Mouse (Mus musculus): ENCODE results near the gene Lrrc32. TPM values are rescaled to one million over a fixed set of nuclear protein-coding genes. Genes with fewer than 3 reads are reported as not detected.

Lrrc32 gene
- polyA plus RNA-seq, 1 experiment, result not detected

DNA sequence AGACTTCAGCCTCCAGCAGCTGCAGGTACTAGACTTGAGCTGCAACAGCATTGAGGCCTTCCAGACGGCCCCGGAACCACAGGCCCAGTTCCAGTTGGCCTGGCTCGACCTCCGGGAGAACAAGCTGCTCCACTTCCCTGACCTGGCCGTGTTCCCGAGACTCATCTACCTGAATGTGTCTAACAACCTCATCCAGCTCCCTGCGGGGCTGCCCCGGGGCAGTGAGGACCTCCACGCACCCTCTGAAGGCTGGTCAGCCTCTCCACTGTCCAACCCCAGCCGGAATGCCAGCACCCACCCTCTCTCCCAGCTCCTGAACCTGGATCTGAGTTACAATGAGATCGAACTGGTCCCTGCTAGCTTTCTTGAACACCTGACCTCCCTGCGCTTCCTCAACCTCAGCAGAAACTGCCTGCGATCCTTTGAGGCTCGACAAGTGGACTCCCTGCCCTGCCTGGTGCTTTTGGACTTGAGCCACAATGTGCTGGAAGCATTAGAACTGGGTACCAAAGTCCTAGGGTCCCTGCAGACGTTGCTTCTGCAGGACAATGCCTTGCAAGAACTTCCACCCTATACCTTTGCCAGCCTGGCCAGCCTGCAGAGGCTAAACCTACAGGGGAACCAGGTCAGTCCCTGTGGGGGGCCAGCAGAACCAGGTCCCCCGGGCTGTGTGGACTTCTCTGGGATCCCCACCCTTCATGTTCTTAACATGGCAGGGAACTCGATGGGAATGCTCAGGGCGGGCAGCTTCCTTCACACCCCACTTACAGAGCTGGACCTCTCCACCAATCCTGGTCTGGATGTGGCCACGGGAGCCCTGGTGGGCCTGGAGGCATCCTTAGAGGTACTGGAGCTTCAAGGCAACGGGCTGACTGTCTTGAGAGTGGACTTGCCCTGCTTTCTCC lies 9.8 kb downstream of the Lrrc32 start:
- TF ChIP-seq GATA1 (IDR thresholded peaks at IDR 0.05; ENCODE audit: low read length), result no peak

- TF ChIP-seq GATA1 (IDR thresholded peaks at IDR 0.05; ENCODE audit: low read length), result no peak
Measured at GRCm38 (mm10) chr7:98499561-98500292, 10.6 kb downstream of the Lrrc32 start.

GRCm38 (mm10) chr7:98500470-98500869 lies 11.4 kb downstream of the Lrrc32 start:
- TF ChIP-seq GATA1 (IDR thresholded peaks at IDR 0.05; ENCODE audit: low read length), result no peak

GRCm38 (mm10) chr7:98501078-98501477 lies 12.0 kb downstream of the Lrrc32 start:
- TF ChIP-seq GATA1 (IDR thresholded peaks at IDR 0.05; ENCODE audit: low read length), result no peak

DNA sequence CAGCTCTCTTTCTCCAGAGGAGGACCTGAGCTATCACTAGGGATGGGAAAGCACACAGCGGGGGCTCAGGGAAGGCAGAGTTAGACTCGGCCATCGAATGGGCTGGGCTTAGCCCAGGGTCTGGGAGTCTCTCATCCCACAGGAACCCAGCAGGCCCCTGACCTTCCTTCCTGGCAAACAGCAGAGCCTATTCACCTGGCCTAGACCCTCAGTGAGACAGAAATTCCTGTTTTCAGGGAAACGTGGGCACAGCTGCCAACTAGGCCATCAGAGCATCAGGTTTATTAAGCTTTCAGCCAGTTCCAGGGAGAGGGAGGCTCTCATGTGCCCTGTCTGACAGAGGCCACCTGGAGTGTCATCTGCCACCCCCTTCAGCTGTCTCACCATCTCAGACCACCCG lies 13.8 kb downstream of the Lrrc32 start:
- no peak for TF ChIP-seq GATA1 (IDR thresholded peaks at IDR 0.05; ENCODE audit: low read length)

DNA sequence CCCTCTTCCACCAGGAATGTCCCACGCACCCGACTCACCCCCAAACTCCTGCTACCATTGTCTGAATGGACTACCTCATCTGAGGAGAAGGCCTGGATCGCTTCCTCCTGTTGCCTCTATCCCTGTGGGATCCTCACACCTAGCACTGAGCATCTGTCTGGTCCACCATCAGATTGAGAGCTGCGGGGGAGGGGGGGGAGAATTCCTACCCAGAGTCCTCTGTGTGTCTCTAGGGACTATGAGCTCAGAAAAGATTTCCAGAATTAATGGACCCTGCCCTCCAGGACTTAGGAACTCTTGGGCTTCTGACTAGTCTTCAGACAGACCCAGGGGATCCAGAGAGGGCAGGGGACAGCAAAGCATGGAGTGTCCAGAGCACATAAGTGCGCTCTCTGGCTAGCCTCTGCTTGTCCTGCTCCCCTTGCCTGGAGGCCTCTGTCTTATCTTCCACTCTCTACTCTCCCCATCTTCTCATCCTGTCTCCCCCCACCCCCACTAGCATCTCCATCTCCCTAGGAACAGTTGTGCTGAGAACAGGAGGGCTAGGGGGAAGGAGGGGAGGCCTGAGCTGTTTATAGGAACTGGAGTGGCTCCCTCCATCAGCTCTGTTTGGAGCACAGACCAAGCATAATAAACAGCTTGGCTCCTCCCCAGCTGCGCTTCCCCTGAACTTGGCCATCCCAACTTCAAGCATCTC lies 15.0 kb downstream of the Lrrc32 start:
- no peak for TF ChIP-seq GATA1 (IDR thresholded peaks at IDR 0.05; ENCODE audit: low read length)

- no peak for TF ChIP-seq GATA1 (IDR thresholded peaks at IDR 0.05; ENCODE audit: low read length)
Measured at GRCm38 (mm10) chr7:98504726-98505314, 15.7 kb downstream of the Lrrc32 start.

DNA sequence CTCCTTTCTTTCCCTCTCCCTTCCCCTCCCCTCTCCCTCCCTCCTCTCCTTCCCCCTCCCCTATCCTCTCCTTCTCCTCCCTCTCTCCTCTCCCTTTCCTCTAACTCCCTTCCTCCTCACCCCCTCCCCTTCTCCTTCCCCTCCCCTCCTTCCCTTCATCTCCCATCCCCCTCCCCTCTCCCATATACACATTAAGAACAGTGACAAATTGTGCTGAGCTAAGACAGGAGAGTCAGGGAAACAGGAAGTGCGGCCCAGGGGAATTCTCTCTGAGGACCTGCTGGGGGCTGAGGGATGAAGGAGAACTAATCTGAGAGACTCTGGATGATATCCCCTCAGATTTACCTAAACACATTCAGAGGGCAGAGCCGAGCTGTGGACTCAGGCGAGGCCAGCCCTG lies 16.6 kb downstream of the Lrrc32 start:
- no peak for TF ChIP-seq GATA1 (IDR thresholded peaks at IDR 0.05; ENCODE audit: low read length)

GRCm38 (mm10) chr7:98510961-98511958 lies 22.2 kb downstream of the Lrrc32 start:
- no peak for TF ChIP-seq GATA1 (IDR thresholded peaks at IDR 0.05; ENCODE audit: low read length)

DNA sequence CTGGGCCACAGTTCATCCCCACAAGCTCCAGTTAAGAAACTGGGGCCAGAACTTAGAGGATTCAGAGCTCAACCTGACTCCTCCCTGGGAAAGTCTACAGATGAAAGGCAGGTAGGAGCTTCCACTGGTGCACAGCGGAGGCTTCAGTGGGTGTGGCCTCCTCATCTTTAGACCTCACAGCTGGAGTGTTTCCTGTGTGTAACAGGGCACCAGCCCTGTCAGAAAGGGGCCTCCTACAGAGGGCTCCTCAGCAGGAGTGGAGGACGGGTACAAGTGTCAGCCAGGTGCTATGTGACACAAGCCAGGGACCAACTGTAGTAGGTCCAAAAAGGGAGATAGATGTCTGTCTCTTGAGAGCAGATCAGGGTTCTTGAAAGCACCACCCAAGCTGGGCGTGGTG lies 24.2 kb downstream of the Lrrc32 start:
- no peak for TF ChIP-seq GATA1 (IDR thresholded peaks at IDR 0.05; ENCODE audit: low read length)

GRCm38 (mm10) chr7:98522576-98522975 lies 33.5 kb downstream of the Lrrc32 start:
- no peak for TF ChIP-seq GATA1 (IDR thresholded peaks at IDR 0.05; ENCODE audit: low read length)

GRCm38 (mm10) chr7:98523070-98523812 lies 34.2 kb downstream of the Lrrc32 start:
- no peak for TF ChIP-seq GATA1 (IDR thresholded peaks at IDR 0.05; ENCODE audit: low read length)

- no peak for TF ChIP-seq GATA1 (IDR thresholded peaks at IDR 0.05; ENCODE audit: low read length)
Measured at GRCm38 (mm10) chr7:98523813-98524361, 34.8 kb downstream of the Lrrc32 start.
